Mouse (Mus musculus): ENCODE results near the gene Qsox1. TPM values are rescaled to one million over a fixed set of nuclear protein-coding genes. Genes with fewer than 3 reads are reported as not detected.

The Qsox1 gene
- polyA plus RNA-seq, 1 experiment from 2014 or later = 12.2 TPM

DNA sequence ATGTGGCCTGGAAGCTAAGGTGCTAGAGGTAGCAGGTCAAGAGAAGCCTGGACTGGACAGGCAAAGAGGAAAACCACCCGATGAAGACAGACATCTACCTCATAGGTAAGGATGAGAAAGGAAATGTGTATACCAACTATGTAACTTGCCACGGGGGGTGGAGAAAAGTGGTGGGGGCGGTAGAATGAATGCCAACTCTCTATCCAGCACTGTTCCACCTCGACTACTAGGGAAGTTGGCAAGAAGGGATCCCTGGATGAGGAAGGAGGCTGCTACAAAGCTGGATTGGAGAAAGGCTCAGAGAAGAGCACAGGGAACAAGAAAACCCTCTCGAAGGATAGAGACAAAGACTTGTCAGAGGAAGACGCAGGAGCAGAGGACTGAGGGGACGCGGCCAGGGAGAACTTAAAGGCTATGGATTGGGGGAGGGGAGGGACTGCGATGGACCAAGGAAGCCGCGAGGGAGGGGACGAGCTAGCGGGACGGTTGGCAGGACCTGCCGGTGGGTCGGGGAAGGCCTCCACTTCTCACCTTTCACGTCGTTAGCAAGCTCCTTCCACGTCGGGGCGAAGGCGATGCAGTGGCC lies 601 bp downstream of the Qsox1 start:
- Histone ChIP-seq H3K9me3 (ENCODE audit: control insufficient read depth, low read length) (no peaks in the 10 kb centered on the region), H3K4me3 (ENCODE audit: control insufficient read depth in 1 of 2, insufficient read depth in 1 of 2, low read depth in 1 of 2, low read length in 2 of 2) (peak overlapping the region; percentile 69 to 94), H3K4me2 (ENCODE audit: low read length) (peak overlapping the region; percentile 81), H3K4me1 (ENCODE audit: control insufficient read depth in 2 of 2, insufficient read depth in 2 of 2, low read length in 2 of 2) (peaks cover 17 to 33% of the 10 kb centered on the region in 2 experiments), H3K27me3 (ENCODE audit: control insufficient read depth, insufficient read depth, low read length) (no peaks in the 10 kb centered on the region), H3K27ac (replicated peaks in 1 of 2; ENCODE audit: control insufficient read depth in 1 of 2, insufficient read depth in 1 of 2, low read depth in 2 of 2, low read length in 2 of 2) (peak overlapping the region; percentile 29 to 66; a peak in 3 of 4 replicates), H3K36me3 (ENCODE audit: control insufficient read depth, insufficient read depth, low read length) (no peaks in the 10 kb centered on the region), H3K9ac (ENCODE audit: low read length) (peak overlapping the region; percentile 69)
- 3% methylated on average over 22 of the region's 22 CpGs for WGBS
- ATAC-seq (ENCODE audit: insufficient number of reproducible peaks, insufficient read depth, low FRiP score, low read depth) = peak; percentile 28; the same call in 1 of the 2 replicates

DNA sequence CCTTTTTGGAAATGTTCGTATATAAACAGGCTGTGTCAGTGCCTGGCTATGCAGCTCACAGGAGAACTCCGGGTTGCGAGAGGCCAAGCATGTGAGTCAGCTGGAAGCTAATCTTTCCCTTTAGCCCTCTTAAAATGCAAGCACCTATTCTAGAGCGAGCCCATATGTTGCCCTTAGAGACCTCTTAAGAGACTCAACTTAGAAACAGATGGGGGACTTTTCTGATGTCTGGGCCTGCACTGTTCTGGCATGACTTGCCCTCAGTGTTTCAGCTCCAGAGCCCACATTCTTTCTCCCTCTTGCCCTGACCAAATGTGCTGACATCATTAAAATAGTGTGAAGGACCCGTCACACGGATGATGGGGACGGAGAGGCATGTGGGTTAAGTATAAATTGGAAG lies 2.1 kb downstream of the Qsox1 start:
- Histone ChIP-seq H3K9ac (ENCODE audit: low read length) (peak overlapping the region; percentile 42; the same call in 1 of the 2 replicates), H3K27ac (replicated peaks in 1 of 2; ENCODE audit: control insufficient read depth in 1 of 2, insufficient read depth in 1 of 2, low read depth in 2 of 2, low read length in 2 of 2) (peak overlapping the region; percentile 68 to 71), H3K36me3 (ENCODE audit: control insufficient read depth, insufficient read depth, low read length) (no peaks in the 10 kb centered on the region), H3K27me3 (ENCODE audit: control insufficient read depth, insufficient read depth, low read length) (no peaks in the 10 kb centered on the region), H3K4me2 (ENCODE audit: low read length) (peak overlapping the region; percentile 81), H3K9me3 (ENCODE audit: control insufficient read depth, low read length) (no peaks in the 10 kb centered on the region), H3K4me1 (ENCODE audit: control insufficient read depth in 2 of 2, insufficient read depth in 2 of 2, low read length in 2 of 2) (peaks cover 17 to 33% of the 10 kb centered on the region in 2 experiments), H3K4me3 (ENCODE audit: control insufficient read depth in 1 of 2, insufficient read depth in 1 of 2, low read depth in 1 of 2, low read length in 2 of 2) (0 out of 4 replicates have a peak overlapping the region, but pooled peaks of 1 of the 2 experiments have one; percentile 8)
- WGBS = 15% methylated on average over 7 of the region's 7 CpGs
- no peak for ATAC-seq (ENCODE audit: insufficient number of reproducible peaks, insufficient read depth, low FRiP score, low read depth)

DNA sequence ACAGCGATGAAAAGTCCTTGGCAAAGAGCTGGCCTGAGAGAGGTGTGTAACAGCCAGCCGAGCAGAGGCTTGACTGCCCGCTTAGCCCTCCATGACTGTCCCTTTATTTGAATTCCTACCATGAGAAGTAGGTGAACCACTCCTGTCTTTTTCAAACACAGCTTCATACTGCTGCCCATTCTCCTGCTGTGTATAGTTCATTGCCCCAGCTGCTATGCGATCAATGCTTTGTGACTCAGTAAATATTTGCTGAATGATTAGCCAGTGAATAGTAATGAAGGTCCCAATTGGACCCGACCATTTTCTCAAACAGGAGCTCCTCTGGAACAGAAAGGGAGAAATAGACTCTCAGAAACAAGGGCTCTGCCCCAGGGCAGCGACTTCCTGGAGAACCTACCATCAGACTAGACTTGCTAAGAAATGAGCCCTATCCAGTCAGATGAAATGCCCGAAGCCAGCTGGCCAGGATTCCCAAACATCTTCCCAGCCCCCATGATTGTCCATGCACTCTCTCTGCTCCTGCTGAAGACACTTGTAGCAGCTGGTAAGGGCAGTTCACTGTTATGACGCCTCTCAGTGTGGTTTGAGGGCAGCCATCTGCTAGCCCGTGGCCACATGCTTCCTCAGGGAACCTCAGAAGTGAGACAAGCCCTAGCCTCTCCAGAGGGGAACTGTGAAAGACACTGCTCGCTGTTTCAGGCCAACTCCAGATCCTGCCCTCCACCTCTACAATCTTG lies 2.8 kb downstream of the Qsox1 start:
- WGBS = 52% methylated on average over 10 of the region's 10 CpGs
- Histone ChIP-seq H3K9me3 (ENCODE audit: control insufficient read depth, low read length) (no peaks in the 10 kb centered on the region), H3K27ac (replicated peaks in 1 of 2; ENCODE audit: control insufficient read depth in 1 of 2, insufficient read depth in 1 of 2, low read depth in 2 of 2, low read length in 2 of 2) (peak overlapping the region; percentile 68 to 71), H3K9ac (ENCODE audit: low read length) (peak overlapping the region; percentile 42; the same call in 1 of the 2 replicates), H3K4me2 (ENCODE audit: low read length) (peak overlapping the region; percentile 81), H3K4me1 (ENCODE audit: control insufficient read depth in 2 of 2, insufficient read depth in 2 of 2, low read length in 2 of 2) (peaks cover 17 to 33% of the 10 kb centered on the region in 2 experiments), H3K27me3 (ENCODE audit: control insufficient read depth, insufficient read depth, low read length) (no peaks in the 10 kb centered on the region), H3K4me3 (ENCODE audit: control insufficient read depth in 1 of 2, insufficient read depth in 1 of 2, low read depth in 1 of 2, low read length in 2 of 2) (peak overlapping the region in 1 of 2 experiments; percentile 8; a peak in 1 of 4 replicates), H3K36me3 (ENCODE audit: control insufficient read depth, insufficient read depth, low read length) (no peaks in the 10 kb centered on the region)
- no peak for ATAC-seq (ENCODE audit: insufficient number of reproducible peaks, insufficient read depth, low FRiP score, low read depth)

GRCm38 (mm10) chr1:155808261-155808660 lies 4.4 kb downstream of the Qsox1 start:
- Histone ChIP-seq H3K4me3 (ENCODE audit: control insufficient read depth in 1 of 2, insufficient read depth in 1 of 2, low read depth in 1 of 2, low read length in 2 of 2) (no peak overlapping the region), H3K4me1 (ENCODE audit: control insufficient read depth in 2 of 2, insufficient read depth in 2 of 2, low read length in 2 of 2) (peaks cover 16 to 31% of the 10 kb centered on the region in 2 experiments), H3K36me3 (ENCODE audit: control insufficient read depth, insufficient read depth, low read length) (peaks cover 2% of the 10 kb centered on the region; the same call in 1 of the 2 replicates), H3K9ac (ENCODE audit: low read length) (no peak overlapping the region), H3K27me3 (ENCODE audit: control insufficient read depth, insufficient read depth, low read length) (no peaks in the 10 kb centered on the region), H3K9me3 (ENCODE audit: control insufficient read depth, low read length) (no peaks in the 10 kb centered on the region), H3K4me2 (ENCODE audit: low read length) (no peak overlapping the region), H3K27ac (replicated peaks in 1 of 2; ENCODE audit: control insufficient read depth in 1 of 2, insufficient read depth in 1 of 2, low read depth in 2 of 2, low read length in 2 of 2) (no peak overlapping the region)
- WGBS = 97% methylated on average over 4 of the region's 4 CpGs
- ATAC-seq (ENCODE audit: insufficient number of reproducible peaks, insufficient read depth, low FRiP score, low read depth) = no peak

- no peak overlapping the region for H3K4me2 ChIP-seq (ENCODE audit: low read length)
- no peak for ATAC-seq (ENCODE audit: insufficient number of reproducible peaks, insufficient read depth, low FRiP score, low read depth)
- H3K36me3 ChIP-seq (ENCODE audit: control insufficient read depth, insufficient read depth, low read length) = peaks cover 22% of the 10 kb centered on the region
- no peaks in the 10 kb centered on the region for H3K27me3 ChIP-seq (ENCODE audit: control insufficient read depth, insufficient read depth, low read length)
- no peaks in the 10 kb centered on the region for H3K9me3 ChIP-seq (ENCODE audit: control insufficient read depth, low read length)
- H3K4me3 ChIP-seq (ENCODE audit: control insufficient read depth in 1 of 2, insufficient read depth in 1 of 2, low read depth in 1 of 2, low read length in 2 of 2) = no peak overlapping the region
- peaks cover 8 to 13% of the 10 kb centered on the region in 2 experiments for H3K4me1 ChIP-seq (ENCODE audit: control insufficient read depth in 2 of 2, insufficient read depth in 2 of 2, low read length in 2 of 2)
- H3K27ac ChIP-seq (replicated peaks in 1 of 2; ENCODE audit: control insufficient read depth in 1 of 2, insufficient read depth in 1 of 2, low read depth in 2 of 2, low read length in 2 of 2) = no peak overlapping the region
- no peak overlapping the region for H3K9ac ChIP-seq (ENCODE audit: low read length)
- WGBS = 81% methylated on average over 9 of the region's 9 CpGs
Observed at GRCm38 (mm10) chr1:155805607-155806006, 7.1 kb downstream of the Qsox1 start.

DNA sequence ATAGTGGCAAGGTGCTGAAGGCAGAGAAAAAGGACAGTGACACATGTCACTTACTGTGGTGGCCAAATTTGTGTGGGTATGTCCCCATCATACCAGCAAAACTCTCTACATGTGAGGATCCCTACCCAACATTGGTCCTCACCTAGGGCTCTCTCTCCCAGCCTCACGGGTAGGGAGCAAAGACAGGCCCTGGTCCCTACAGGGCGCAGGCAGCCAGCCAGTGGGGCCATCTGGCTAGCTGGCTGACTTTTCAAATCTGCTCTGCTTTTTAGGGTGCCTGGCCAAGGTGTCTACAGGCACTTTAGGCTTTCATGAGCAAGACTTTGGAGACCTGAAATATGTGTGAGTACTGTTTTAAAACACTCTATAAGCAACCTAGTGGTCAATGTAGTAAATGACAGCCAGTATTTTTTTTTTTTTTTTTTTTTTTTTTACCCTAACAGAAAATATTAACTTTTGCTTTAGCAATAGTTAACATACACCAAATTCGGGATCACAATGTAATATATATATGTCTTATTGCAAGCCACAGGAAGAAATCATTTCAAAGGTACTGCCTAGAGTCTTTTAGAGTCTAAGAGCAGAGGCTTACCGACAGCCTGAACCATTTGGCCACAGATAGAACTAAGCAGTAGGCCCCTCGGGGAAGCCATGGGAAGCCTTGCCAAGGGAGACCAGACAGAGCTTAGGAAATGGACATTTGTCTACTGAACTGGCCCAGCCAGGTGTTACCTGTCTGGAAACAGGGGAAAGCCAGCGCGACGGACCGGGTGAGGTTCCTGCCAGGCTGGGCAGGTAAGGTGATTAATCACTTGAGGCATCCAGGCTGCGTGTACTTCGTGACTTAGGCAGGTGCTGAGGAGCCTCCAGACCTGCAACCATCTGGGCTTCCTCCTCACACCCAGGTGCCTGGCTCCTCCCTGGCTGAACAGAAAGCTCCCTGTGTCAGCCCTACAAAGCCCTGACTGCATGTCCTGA lies 11.4 kb downstream of the Qsox1 start:
- Histone ChIP-seq H3K4me1 (ENCODE audit: control insufficient read depth in 2 of 2, insufficient read depth in 2 of 2, low read length in 2 of 2) (peaks cover 10% of the 10 kb centered on the region in 2 experiments), H3K36me3 (ENCODE audit: control insufficient read depth, insufficient read depth, low read length) (peaks cover 22% of the 10 kb centered on the region), H3K4me3 (ENCODE audit: control insufficient read depth in 1 of 2, insufficient read depth in 1 of 2, low read depth in 1 of 2, low read length in 2 of 2) (no peak overlapping the region), H3K27me3 (ENCODE audit: control insufficient read depth, insufficient read depth, low read length) (no peaks in the 10 kb centered on the region), H3K4me2 (ENCODE audit: low read length) (no peak overlapping the region), H3K27ac (replicated peaks in 1 of 2; ENCODE audit: control insufficient read depth in 1 of 2, insufficient read depth in 1 of 2, low read depth in 2 of 2, low read length in 2 of 2) (no peak overlapping the region), H3K9me3 (ENCODE audit: control insufficient read depth, low read length) (no peaks in the 10 kb centered on the region), H3K9ac (ENCODE audit: low read length) (no peak overlapping the region)
- ATAC-seq (ENCODE audit: insufficient number of reproducible peaks, insufficient read depth, low FRiP score, low read depth) = no peak
- WGBS = 88% methylated on average over 11 of the region's 11 CpGs

- no peak overlapping the region for H3K9ac ChIP-seq (ENCODE audit: low read length)
- H3K27ac ChIP-seq (replicated peaks in 1 of 2; ENCODE audit: control insufficient read depth in 1 of 2, insufficient read depth in 1 of 2, low read depth in 2 of 2, low read length in 2 of 2) = no peak overlapping the region
- H3K27me3 ChIP-seq (ENCODE audit: control insufficient read depth, insufficient read depth, low read length) = no peaks in the 10 kb centered on the region
- H3K4me3 ChIP-seq (ENCODE audit: control insufficient read depth in 1 of 2, insufficient read depth in 1 of 2, low read depth in 1 of 2, low read length in 2 of 2) = no peak overlapping the region
- 94% methylated on average over 4 of the region's 4 CpGs for WGBS
- no peak for ATAC-seq (ENCODE audit: insufficient number of reproducible peaks, insufficient read depth, low FRiP score, low read depth)
- no peak overlapping the region for H3K4me2 ChIP-seq (ENCODE audit: low read length)
- H3K36me3 ChIP-seq (ENCODE audit: control insufficient read depth, insufficient read depth, low read length) = peaks cover 39% of the 10 kb centered on the region
- H3K4me1 ChIP-seq (ENCODE audit: control insufficient read depth in 2 of 2, insufficient read depth in 2 of 2, low read length in 2 of 2) = peaks cover 10 to 15% of the 10 kb centered on the region in 2 experiments
- H3K9me3 ChIP-seq (ENCODE audit: control insufficient read depth, low read length) = no peaks in the 10 kb centered on the region
Observed at GRCm38 (mm10) chr1:155798000-155798399, 14.7 kb downstream of the Qsox1 start.

Data from heart, embryonic 14.5 days (tissue).